Mouse (Mus musculus) cerebral cortex, adult 2 months (tissue): ENCODE measurements around the gene L2hgdh.

Experiments
- WGBS: fragments of 180-500 bp; shearing (Covaris S2); methylation state at CpG from one replicate; pipeline ENCODE4 v1.1.7; 2018; 5-methylcytosine and 5-hydroxymethylcytosine counted together

Gene L2hgdh

DNA sequence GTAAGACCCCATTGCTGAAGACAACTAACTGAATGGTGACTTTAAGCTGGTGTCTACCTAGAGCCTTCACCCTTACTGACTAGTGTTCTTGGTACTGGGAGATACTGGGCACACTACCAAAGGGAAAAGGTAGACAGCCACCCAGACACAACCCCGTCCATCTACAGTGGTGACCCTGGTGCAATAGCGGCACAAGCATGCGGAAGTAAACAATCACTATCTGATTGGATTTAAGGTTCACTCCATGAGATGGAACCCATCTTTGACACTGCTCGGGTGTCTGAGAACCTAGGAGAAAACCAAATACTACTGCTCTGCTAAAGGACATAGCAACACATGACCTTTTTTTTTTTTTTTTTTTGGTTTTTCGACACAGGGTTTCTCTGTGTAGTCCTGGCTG lies 63.0 kb downstream of the L2hgdh start:
- WGBS: 94% methylated on average over 5 of the region's 5 CpGs

DNA sequence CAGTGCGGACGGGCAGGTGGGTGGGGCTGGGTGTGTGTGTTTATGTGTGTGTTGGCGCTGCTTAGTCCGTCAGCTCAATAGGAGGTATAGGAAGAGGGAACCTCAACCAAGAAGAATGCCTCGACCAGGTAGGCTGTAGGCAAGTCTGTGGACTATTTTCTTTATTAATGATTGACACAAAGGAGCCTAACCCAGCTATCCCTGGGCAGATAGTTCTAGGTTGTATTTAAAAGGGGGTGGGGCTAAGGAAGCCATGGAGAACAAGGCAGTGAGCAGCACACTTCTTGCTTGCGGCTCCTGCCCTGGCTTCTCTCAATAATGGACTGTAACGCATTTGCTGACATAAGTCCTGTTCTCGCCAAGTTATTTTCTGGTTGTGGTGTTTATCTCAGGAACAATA lies 75.2 kb downstream of the L2hgdh start:
- WGBS: 86% methylated on average over 8 of the region's 8 CpGs

DNA sequence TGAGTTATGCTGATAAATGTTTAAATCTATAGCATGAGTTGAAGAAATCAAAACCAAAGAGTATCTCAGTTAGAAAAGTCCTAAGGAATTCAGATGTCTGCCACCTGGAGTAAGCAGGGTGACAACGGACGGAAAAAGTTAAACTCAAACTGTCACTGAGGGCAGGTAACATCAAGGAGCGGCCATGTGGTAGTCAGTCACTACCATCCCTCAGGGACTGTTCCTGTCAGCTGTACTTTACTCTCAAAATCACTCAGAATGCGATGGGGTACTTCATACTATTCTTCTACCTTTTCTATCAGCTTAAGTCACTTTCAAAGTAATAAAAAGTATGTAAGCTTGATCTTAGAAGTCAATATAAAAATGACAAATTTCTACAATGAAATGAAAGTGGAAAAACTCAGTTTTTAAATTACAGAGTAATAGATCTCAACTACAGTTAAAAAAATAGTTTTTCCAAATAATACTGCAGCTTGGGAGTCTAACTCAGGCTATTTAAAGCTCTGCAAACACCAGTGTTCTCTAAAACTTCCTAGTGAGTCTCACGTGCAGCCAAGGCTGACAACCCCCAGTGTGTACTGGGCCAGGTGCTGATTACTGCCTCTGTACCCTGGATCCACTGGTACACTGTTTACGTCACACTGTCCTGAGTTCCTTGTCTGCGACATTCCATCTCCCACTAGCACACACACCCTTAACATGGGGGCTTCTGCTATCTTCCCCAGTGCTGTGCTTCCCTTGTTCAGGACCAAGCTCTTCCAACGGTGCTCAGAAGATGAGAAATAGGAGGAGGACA lies 78.7 kb downstream of the L2hgdh start:
- WGBS: 79% methylated on average over 8 of the region's 8 CpGs

DNA sequence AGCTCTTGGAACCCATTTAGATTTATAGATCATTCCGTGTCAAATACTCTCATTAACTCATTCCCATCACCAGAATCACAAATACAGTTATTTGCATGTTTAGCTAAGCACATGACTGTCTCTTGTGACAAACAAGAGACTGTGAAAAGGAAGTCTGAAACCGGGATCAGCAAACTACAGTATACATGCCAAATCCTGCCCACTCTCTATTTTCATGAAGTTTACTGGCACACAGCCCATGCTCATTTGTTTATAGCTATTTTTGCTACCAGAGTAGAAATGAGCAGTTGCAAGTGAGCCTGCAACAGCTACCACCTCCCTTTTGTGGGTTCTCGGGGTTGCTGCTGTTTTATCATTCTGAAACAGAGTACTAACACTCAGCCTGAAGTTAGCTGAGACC lies 79.8 kb downstream of the L2hgdh start:
- WGBS: 29% methylated on average over 3 of the region's 3 CpGs

DNA sequence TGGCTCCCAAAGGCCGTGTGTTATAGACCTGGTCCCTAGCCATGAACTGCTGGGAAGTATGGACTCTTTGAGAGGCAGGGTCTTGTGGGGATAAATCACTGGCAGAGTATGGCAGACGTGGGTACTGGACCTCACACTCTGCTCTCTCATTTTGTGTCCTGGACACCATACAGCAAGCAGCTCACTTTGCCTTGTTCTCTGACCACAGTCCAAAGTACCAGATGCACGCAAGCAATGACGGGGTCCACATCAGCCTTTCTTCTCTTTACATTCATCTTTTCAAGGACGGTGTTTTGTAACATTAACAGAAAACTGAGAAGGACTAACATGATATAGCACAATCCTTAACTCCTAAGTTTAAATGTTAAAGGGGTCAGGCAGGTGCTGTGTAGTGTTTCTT lies 81.8 kb downstream of the L2hgdh start:
- WGBS: 97% methylated on average over 5 of the region's 5 CpGs
